Mouse (Mus musculus) spleen, postnatal 36 days (tissue): Measurements from ENCODE around the gene Wdr46.

Source experiments
- DNase-seq, 2 experiments: peaks; one replicate each; pipeline ENCODE4 v3.0.0; 2022; ENCODE audit warnings: low spot score in 2 of 2, mixed read lengths in 1 of 2

Gene Wdr46

DNA sequence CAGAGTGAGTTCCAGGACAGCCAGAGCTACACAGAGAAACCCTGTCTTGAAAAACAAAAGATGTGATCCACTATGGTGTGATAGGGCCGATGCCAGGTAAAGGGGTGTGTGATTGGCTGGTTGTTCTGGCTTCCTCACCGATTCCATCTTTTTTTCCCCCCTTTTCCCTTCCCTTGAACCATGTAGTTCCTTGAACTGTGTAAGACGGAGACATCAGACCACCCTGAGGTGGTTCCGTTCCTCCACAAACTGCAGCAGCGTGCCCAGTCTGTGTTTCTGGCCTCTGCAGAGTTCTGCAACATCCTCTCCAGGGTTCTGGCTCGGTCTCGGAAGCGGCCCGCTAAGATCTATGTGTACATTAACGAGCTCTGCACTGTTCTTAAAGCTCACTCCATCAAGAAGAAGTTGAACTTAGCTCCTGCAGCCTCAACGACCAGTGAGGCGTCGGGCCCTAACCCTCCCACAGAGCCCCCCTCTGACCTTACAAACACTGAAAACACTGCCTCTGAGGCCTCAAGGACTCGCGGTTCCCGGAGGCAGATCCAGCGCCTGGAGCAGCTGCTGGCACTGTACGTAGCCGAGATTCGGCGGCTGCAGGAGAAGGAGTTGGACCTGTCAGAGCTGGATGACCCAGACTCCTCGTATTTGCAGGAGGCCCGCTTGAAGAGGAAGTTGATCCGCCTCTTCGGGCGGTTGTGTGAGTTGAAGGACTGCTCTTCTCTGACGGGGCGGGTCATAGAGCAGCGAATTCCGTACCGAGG is 29.2 kb upstream of the Wdr46 start:
- no peak for DNase-seq

DNA sequence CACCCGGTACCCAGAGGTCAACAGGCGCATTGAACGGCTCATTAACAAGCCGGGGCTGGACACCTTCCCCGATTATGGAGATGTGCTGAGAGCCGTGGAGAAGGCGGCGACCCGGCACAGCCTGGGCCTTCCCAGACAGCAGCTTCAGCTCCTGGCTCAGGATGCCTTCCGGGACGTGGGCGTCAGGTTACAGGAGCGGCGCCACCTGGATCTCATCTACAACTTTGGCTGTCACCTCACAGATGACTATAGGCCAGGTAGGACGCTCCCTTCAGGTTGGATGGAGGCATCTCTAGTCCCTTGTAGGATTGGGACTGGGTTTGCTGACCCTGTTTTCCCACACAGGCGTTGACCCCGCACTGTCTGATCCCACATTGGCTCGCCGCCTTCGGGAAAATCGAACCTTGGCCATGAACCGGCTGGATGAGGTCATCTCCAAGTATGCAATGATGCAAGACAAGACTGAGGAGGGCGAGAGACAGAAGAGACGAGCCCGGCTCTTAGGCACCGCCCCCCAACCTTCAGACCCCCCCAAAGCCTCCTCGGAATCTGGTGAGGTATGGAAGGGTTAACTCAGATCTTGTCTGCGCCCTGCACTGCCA is 28.5 kb upstream of the Wdr46 start:
- no peak for DNase-seq

DNA sequence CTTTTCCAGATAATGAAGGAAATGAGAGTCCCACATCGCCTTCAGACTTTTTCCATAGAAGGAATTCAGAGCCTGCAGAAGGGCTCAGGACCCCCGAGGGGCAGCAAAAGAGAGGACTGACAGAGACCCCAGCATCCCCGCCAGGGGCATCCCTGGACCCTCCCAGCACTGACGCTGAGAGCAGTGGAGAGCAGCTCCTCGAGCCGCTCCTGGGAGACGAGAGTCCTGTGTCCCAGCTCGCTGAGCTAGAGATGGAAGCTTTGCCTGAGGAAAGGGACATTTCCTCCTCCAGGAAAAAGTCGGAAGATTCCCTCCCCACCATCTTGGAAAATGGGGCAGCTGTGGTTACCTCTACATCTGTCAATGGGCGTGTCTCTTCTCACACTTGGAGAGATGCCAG is 27.2 kb upstream of the Wdr46 start:
- no peak for DNase-seq

DNA sequence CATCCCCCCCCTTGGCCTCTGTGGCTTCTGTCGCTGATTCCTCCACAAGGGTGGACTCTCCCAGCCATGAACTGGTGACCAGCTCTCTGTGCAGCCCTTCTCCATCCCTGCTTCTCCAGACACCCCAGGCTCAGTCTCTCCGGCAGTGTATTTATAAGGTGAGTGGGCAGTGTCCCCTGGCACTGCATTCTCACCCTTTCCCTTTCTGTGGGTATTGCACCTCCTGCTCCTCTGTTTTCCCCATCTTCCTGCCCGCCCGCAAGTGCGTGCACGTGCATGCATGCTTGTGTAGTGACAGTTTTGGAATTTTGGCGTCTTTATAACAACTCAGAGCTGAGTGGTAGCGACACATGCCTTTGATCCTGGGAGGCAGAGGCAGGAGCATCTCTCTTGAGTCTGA is 26.6 kb upstream of the Wdr46 start:
- no peak for DNase-seq

GRCm38 (mm10) chr17:33914969-33915391 is 25.5 kb upstream of the Wdr46 start:
- DNase-seq = no peak

DNA sequence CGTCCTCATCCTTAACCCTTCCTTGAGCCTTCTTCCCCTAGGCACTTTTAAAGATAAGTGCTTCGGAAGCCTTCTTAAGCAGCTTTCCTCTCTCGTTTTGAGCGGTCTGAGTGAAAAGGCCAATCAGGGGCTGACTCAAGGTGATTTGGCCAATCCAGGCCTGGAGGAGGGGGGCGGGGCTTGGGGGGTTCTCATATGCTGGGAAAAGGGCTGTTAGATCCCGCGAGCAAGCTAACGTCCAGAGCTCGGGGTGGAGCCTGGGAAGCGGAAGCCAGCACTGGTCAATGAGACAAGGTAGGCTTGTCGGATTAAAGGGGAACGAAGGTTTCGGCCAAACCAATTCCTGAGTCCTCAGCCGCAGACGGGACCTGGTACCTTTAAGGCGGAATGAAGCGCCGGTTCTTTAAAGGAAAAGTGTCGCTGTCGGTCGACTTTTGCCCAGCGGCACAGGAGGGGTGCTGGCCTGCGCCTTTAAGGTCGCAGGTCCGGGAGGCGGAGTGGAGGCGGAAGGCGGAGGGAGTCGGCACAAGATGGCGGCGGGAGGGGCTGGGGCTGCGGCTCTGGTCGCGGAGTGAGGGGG is 24.7 kb upstream of the Wdr46 start, which contains the start of the genes Tapbp and Zbtb22:
Gene Tapbp (plus strand): TSS at position 229 of the 580 bp plus-strand sequence.
Gene Zbtb22 (plus strand): TSS at position 234 of the 580 bp plus-strand sequence.
- peak; percentile 95 for DNase-seq

DNA sequence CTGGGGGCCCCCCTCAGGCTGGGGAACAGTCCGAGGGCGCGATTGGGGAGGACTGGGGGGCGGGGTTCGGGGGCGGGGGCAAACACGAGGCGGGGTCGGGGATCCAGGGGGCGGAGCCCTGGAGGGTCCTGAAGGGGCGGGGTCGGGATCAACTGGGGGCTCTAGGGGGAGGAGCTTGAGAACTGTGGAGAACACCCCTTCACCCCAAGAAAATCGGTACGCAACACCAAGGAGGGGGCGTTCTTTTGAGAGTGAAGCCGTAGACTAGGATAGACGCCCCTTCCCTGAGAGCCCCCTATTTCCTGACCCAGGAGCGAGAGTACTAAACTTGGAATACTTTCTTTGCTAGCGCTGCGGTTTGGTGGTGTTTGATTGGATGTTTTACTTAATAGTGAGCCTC is 24.2 kb upstream of the Wdr46 start:
- DNase-seq = no peak

GRCm38 (mm10) chr17:33916847-33917655 is 23.4 kb upstream of the Wdr46 start:
- DNase-seq = no peak

- DNase-seq = no peak
These were observed 22.7 kb upstream of the Wdr46 start for GRCm38 (mm10) chr17:33917656-33918292.

DNA sequence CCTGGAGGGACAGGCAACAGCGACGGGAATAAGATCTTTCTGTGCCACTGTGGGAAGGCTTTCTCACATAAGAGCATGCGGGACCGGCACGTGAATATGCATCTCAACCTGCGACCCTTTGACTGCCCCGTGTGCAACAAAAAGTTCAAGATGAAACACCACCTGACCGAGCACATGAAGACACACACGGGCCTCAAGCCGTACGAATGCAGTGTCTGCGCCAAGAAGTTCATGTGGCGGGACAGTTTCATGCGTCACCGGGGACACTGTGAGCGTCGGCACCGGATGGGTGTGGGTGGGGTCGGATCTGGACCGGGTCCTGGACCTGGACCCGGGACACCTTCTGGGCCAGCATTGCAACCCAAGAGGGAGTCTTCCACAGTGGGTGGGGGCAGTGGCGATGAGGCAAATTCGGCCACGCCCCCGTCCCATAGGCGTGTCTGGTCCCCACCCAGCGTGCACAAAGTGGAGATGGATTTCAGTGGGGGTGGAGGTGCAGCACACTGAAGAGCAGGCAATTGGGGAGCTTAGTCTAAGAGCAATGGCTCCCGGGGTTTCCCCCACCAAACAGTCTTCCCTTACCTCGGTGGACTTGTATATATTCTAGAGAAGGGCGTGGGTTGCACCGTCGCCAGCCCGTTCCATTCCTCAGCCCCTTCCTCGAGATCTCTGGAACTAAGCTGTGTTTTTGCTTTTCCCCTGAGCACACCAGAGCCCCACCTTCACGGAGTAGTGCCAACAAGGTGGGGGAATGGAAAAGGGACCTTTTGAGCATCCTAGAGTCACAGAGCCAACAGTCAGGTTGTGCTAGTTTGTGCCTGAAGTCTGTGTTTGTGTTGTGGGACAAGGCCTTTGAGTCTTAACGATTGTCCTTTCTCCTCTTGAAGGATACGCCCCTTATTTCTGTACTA is 21.9 kb upstream of the Wdr46 start:
- DNase-seq = peak in 1 of 2 experiments; percentile 62

- peak; percentile 94 to 95 for DNase-seq
These were observed 20.8 kb upstream of the Wdr46 start for GRCm38 (mm10) chr17:33919351-33920281.

DNA sequence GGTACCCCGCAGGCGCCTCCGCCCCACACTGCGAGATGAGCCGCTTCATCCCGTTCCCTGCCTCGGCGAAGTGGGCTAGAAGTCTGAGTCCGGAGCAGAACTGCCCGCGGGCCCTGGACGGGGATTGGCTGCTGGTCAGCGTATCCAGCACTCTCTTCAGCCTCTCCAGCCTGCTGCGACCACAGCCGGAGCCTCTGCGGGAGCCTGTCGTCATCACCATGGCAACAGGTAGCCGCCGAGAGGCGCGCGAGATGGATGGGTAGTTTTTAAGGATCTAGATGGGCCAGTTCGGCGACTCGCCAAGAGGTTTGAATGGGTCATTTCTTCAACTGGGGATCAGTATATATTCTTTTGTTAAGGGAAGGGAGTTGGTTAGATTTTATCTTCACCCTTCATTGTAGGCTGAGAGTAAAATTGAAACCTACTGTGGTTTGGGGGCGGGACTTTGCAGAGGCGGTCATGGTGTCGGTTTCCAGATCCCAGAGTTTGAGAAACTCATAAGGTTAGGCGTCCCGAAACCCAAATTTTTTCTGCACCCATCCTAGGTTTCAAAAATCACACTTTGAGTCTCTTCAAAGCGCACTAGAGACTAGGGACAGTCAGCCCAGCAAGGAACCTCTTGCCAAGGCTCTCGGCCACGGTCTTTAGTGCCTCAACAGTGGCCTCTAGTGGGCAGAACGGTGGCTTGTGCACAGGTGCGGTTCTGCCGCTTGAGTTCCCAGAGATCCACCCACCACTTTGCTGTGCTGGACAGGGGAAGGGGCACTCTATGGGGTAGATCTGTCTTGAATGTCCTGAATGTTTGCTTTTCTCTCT is 20.0 kb upstream of the Wdr46 start:
- peak; percentile 84 to 85 for DNase-seq

GRCm38 (mm10) chr17:33921361-33921760 is 19.1 kb upstream of the Wdr46 start:
- DNase-seq = no peak

GRCm38 (mm10) chr17:33924577-33925283 is 15.7 kb upstream of the Wdr46 start:
- no peak for DNase-seq

- DNase-seq = no peak
These were observed 14.9 kb upstream of the Wdr46 start for GRCm38 (mm10) chr17:33925406-33926116.

GRCm38 (mm10) chr17:33926207-33926932 is 14.1 kb upstream of the Wdr46 start:
- no peak for DNase-seq
